Mouse (Mus musculus) intestine, postnatal 0 days (tissue): Measurements from ENCODE around the gene Cacna1a. TPM values are rescaled to one million over a fixed set of nuclear protein-coding genes. Genes with fewer than 3 reads are reported as not detected.

Experiments
- ATAC-seq: fragments of 200-750 bp; cut with Nextera tagmentation; 2 replicates; pipeline ENCODE4 v1.8.0; 2017; ENCODE audit warnings: mild to moderate bottlenecking, moderate TSS enrichment, moderate library complexity
- H3K27ac ChIP-seq: fragments of 300-500 bp; sonication (generic); 2 replicates; pipeline ENCODE4 v1.5.1; 2014; ENCODE audit warnings: mild to moderate bottlenecking, low read depth, low read length, moderate library complexity
- H3K27me3 ChIP-seq: fragments of 300-500 bp; sonication (generic); replicated peaks from 2 replicates; pipeline ENCODE4 v1.6.1; 2014; ENCODE audit warnings: low read length, mixed read lengths; ENCODE audit not compliant: control insufficient read depth, insufficient read depth
- H3K36me3 ChIP-seq: fragments of 300-500 bp; sonication (generic); 2 replicates; pipeline ENCODE4 v1.6.1; 2014; ENCODE audit warnings: mild to moderate bottlenecking, moderate library complexity; ENCODE audit not compliant: control insufficient read depth, insufficient read depth
- H3K4me1 ChIP-seq: fragments of 300-500 bp; sonication (generic); replicated peaks from 2 replicates; pipeline ENCODE4 v1.6.1; 2014; ENCODE audit warnings: antibody characterized with exemption, low read length, mixed read lengths; ENCODE audit not compliant: control insufficient read depth, insufficient read depth
- H3K4me2 ChIP-seq: fragments of 300-500 bp; sonication (generic); replicated peaks from 2 replicates; pipeline ENCODE4 v1.6.1; 2014; ENCODE audit warnings: low read depth, mild to moderate bottlenecking, moderate library complexity
- H3K4me3 ChIP-seq: fragments of 300-500 bp; sonication (generic); 2 replicates; pipeline ENCODE4 v1.5.1; 2014; ENCODE audit warnings: low read depth, low read length
- H3K9ac ChIP-seq: fragments of 300-500 bp; sonication (generic); 2 replicates; pipeline ENCODE4 v1.6.1; 2014; ENCODE audit warnings: mild to moderate bottlenecking, low read depth, low read length
- H3K9me3 ChIP-seq: fragments of 300-500 bp; sonication (generic); 2 replicates; pipeline ENCODE4 v1.6.1; 2016; ENCODE audit warnings: mixed run types; ENCODE audit not compliant: control insufficient read depth
- CTCF ChIP-seq: sonication (generic); IDR thresholded peaks from 2 replicates; pipeline ENCODE4 v1.5.1; 2016; ENCODE audit warnings: low read depth, mild to moderate bottlenecking, control low read depth, antibody characterized with exemption, moderate library complexity
- WGBS: fragments of 180-500 bp; shearing (Covaris S2); extraction: QIAGEN DNeasy Blood & Tissue Kit; methylation state at CpG from one replicate; pipeline ENCODE4 v1.1.7; 2014; 5-methylcytosine and 5-hydroxymethylcytosine counted together
- polyA plus RNA-seq: library from polyadenylated mRNA; unstranded; fragments of >200 nt; fragmentation: Nextera tagmentation; extraction: Ambion mirVana; gene quantifications from 2 replicates; pipeline ENCODE4 v1.2.1, GENCODE M21; 2015

Cacna1a gene
- polyA plus RNA-seq, 1 experiment from 2014 or later, result 2.4 TPM

GRCm38 (mm10) chr8:84630145-84630544 is 241.9 kb downstream of the Cacna1a start:
- WGBS, result 72% methylated on average over 4 of the region's 4 CpGs
- TF ChIP-seq CTCF, result no peak
- no peak for ATAC-seq

GRCm38 (mm10) chr8:84631813-84632212 is 243.6 kb downstream of the Cacna1a start:
- no peak overlapping the region for H3K4me3 ChIP-seq
- ATAC-seq, result no peak
- H3K9me3 ChIP-seq, result no peaks in the 10 kb centered on the region
- no peaks in the 10 kb centered on the region for H3K27me3 ChIP-seq
- H3K9ac ChIP-seq, result no peak overlapping the region
- WGBS, result 95% methylated on average over 4 of the region's 4 CpGs
- no peak for TF ChIP-seq CTCF
- H3K4me1 ChIP-seq, result no peaks in the 10 kb centered on the region
- no peak overlapping the region for H3K27ac ChIP-seq
- H3K4me2 ChIP-seq, result no peak overlapping the region
- no peaks in the 10 kb centered on the region for H3K36me3 ChIP-seq

More at GRCm38 (mm10) chr8:84630145-84630544, 241.9 kb downstream of the Cacna1a start:
- Histone ChIP-seq H3K36me3 (no peaks in the 10 kb centered on the region), H3K9me3 (no peaks in the 10 kb centered on the region), H3K27me3 (no peaks in the 10 kb centered on the region), H3K4me2 (no peak overlapping the region), H3K4me1 (no peaks in the 10 kb centered on the region), H3K9ac (no peak overlapping the region), H3K27ac (no peak overlapping the region), H3K4me3 (no peak overlapping the region)

- Histone ChIP-seq H3K9me3 (no peaks in the 10 kb centered on the region), H3K9ac (no peak overlapping the region), H3K4me3 (no peak overlapping the region), H3K36me3 (no peaks in the 10 kb centered on the region), H3K27me3 (no peaks in the 10 kb centered on the region), H3K4me1 (no peaks in the 10 kb centered on the region), H3K4me2 (no peak overlapping the region), H3K27ac (no peak overlapping the region)
- TF ChIP-seq CTCF, result no peak
- WGBS, result 63% methylated on average over 10 of the region's 10 CpGs
- no peak for ATAC-seq
These were observed 245.8 kb downstream of the Cacna1a start for GRCm38 (mm10) chr8:84633841-84634584.

- H3K4me3 ChIP-seq, result no peak overlapping the region
- no peaks in the 10 kb centered on the region for H3K27me3 ChIP-seq
- no peak for TF ChIP-seq CTCF
- H3K4me2 ChIP-seq, result no peak overlapping the region; the same call in 1 of the 2 replicates
- WGBS, result 64% methylated on average over 9 of the region's 9 CpGs
- H3K36me3 ChIP-seq, result no peaks in the 10 kb centered on the region
- H3K27ac ChIP-seq, result no peak overlapping the region; the same call in 1 of the 2 replicates
- no peak for ATAC-seq
- H3K4me1 ChIP-seq, result no peaks in the 10 kb centered on the region
- no peak overlapping the region for H3K9ac ChIP-seq
- no peaks in the 10 kb centered on the region for H3K9me3 ChIP-seq
These were observed 246.6 kb downstream of the Cacna1a start for GRCm38 (mm10) chr8:84634849-84635304.

GRCm38 (mm10) chr8:84635397-84636050 is 247.3 kb downstream of the Cacna1a start:
- WGBS, result 68% methylated on average over 14 of the region's 14 CpGs
- no peaks in the 10 kb centered on the region for H3K27me3 ChIP-seq
- H3K4me2 ChIP-seq, result no peak overlapping the region; the same call in 1 of the 2 replicates
- no peaks in the 10 kb centered on the region for H3K4me1 ChIP-seq
- no peak overlapping the region for H3K9ac ChIP-seq
- no peak for ATAC-seq
- no peaks in the 10 kb centered on the region for H3K9me3 ChIP-seq
- H3K4me3 ChIP-seq, result no peak overlapping the region
- H3K27ac ChIP-seq, result no peak overlapping the region; the same call in 1 of the 2 replicates
- H3K36me3 ChIP-seq, result no peaks in the 10 kb centered on the region
- no peak for TF ChIP-seq CTCF

- Histone ChIP-seq H3K9me3 (no peaks in the 10 kb centered on the region), H3K4me3 (no peak overlapping the region), H3K4me1 (no peaks in the 10 kb centered on the region), H3K27ac (no peak overlapping the region), H3K27me3 (no peaks in the 10 kb centered on the region), H3K36me3 (no peaks in the 10 kb centered on the region), H3K4me2 (no peak overlapping the region), H3K9ac (no peak overlapping the region)
- ATAC-seq, result no peak
- 78% methylated on average over 17 of the region's 17 CpGs for WGBS
- no peak for TF ChIP-seq CTCF
These were observed 247.9 kb downstream of the Cacna1a start for GRCm38 (mm10) chr8:84636051-84636691.
